Mouse (Mus musculus): ENCODE data around the gene Eml4.

DNA sequence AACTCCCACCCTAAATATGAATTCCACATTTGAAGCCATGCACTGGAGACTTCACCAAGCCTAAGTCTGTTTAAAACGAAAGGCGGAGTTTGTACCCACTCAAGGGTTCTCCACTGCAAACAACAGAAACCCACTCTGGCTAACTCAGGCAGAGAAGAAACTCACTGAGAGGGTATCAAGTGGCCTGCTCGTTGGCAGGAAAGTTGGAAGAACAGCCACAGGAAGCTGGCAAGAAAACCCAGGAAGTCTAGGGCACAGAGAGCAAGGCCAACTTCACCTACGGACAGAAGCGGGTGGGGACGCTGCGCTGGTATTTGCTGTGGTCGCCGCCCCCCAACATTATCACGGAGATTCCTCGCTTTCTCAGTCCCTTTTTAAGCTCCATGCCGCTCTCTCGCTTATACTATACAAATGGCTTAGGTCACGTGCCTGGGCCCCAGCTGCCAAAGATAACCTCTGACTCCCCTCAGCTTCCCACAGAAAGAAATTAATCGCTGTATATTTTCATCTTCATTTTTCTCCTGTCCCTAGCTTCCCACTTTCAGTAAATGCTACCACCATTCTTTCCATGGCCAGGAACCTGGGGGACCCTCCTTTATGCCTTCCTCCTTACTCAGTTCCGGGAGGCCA is 9.7 kb upstream of the Eml4 start:
- TF ChIP-seq CTCF (IDR thresholded peaks at IDR 0.05; ENCODE audit: control insufficient read depth, insufficient read depth, low read length) (no peak), POLR2A (IDR thresholded peaks at IDR 0.05; ENCODE audit: borderline replicate concordance, control insufficient read depth, low read depth, low read length) (no peak)

All from bone marrow, adult 2 months (tissue).